Mouse (Mus musculus): ENCODE data around the gene Hmmr. TPM values are rescaled to one million over a fixed set of nuclear protein-coding genes. Genes with fewer than 3 reads are reported as not detected.

Gene Hmmr
- polyA plus RNA-seq, 1 experiment = 0.99 TPM

DNA sequence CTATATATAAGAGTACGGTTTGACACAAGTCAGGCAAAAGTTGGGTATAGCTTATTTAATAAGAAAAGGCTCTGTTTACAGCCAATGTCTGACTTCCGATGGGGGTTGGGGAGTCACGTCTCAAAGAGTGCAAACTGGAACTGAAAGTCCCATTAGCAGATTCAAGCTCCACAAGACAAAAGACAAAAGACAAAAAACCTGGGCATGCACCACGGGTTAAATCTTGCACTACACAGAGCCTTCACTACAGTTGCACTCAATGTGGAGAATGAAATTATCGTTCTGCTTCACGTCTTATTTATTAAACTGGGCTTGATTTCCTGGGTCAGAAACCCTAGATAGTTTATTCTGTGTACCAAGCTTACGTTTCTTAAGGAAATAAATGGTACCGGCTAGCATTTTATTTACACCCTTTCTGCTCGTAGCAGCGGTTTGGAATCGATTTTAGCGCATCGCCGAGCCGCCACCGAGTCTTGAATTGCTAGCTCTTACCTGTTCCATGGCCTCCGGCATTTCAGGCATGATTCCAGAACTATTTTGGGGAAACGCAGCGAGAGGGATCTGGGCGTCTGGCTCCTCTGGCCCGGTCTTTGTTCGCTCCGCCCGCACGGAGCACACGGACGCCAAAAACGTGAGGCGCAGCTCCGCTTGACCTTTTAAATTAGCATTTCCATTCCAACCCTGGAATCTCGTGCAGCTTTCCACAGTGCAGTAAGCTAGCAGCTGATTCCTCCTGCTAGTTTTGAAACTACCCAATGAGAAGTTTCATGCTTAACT lies 38.7 kb downstream of the Hmmr start:
- peak; percentile 42 for DNase-seq (ENCODE audit: low spot score)

DNA sequence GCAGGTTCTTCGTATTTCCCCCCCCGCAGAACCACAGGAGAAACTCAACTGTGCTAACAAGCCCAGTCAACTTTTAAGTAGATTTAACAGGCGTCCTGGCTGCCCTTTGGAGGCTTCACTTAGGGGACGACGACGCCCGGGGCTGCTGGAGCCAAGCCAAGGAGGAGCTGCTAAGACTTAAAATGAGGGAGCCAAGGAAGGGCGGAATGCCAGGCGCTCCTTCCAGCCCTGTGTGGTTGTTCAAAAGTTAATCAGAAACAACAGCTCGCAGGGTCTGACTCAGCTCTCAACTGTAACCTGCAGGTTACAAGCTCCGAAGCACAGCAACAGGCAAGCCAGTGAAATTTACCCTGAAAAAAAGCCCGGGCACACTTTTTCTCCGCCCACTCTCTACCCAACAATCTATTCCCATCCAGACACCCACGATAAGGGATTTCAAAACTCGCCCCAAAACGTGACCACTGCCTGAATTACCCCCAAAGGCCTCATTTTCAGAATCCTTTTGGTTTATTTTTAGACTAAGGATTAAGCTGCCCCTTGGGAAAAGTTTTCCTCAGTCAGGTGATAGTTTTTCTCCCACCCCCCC lies 39.8 kb downstream of the Hmmr start:
- DNase-seq (ENCODE audit: low spot score) = peak; percentile 55

DNA sequence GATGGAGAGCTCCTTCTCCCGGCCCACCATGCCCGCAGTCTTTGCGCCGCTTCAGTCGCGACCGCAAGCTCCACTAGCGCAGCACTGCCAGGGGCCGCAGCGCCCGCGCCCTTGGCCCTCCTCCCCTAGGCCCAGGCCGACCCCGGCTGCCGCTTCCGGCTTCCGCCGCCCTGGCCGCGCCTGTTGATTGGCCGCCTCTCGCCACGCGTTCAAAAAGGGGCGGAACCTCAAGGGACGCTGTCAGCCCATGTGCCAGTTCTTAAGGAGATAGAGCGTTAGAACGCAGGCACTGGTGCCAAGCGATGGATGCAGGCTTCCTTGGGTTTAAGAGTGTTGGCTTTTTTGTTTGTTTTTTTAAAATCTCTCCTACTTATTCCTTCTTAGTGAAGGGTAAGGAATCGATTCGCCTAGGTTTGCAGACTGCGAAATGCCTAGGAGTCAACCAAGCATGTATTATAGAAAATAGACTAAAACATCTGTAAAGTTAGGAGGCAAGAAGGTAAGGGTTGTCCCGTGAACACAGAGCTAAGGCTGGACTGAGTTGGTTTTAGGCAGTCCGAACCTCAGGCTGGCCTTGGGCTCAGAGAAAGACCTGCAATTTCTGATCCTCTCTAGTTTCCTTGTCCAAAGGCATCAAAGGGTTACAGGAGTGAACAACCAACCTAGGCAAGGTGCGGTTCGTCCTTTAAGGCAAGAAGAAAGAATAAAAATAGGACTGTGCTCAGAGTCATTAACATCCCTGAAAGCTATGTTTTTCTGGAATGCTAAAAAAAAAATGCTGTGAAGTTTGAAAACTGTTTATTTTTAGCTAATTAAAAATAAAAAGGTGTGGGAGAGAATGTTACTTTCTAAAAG lies 40.5 kb downstream of the Hmmr start:
- DNase-seq (ENCODE audit: low spot score) = peak; percentile 92

DNA sequence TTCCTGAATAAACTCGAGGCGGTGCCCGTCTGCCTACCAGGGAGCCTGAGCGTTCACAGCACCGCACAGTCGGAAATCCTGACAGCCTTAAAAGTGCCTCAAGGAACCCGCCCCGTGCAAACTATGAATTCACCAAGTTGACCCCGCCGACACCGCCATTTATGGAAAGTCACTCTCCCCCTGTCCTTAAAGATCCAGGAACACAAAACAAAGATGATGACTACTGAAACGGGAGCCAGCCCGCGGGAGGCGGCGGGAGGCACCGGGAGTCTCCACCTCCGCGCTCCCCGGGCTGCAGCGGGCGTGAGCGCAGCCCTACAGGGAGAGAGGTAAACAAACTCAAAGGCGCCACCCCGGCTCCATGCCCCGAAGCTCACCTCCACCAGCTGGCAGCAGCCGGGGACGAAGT lies 41.1 kb downstream of the Hmmr start:
- no peak for DNase-seq (ENCODE audit: low spot score)

DNA sequence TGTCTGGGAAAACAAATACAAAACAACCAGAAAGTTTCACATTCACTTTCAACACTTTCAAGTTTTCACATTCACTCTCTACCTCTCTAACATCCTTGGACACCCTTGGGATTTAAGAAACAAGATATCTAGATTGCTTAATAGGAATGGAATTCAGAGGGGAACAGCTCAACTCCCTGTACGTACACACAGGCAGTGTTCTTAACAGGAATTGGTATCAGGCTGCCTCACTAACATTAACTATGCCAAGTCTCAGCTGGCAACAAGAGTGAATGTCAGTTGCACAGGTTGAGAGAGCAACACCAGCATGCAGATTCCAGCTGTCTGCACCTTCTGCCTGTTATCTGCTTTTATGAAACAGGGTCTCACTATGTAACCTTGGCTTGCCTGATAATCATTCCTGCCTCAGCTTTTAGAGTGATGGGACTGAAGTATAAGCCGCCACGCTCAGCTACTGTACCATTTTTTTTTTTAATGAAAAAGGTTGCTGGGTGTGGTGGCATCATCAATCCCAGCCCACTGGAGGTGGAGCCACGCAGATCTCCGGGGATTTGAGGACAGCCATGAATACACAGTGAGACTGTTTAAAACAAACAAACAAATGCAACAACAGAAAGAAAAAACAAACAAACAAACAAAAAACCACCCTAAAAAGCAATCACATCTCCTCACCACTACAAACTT lies 42.6 kb downstream of the Hmmr start:
- DNase-seq (ENCODE audit: low spot score) = no peak

DNA sequence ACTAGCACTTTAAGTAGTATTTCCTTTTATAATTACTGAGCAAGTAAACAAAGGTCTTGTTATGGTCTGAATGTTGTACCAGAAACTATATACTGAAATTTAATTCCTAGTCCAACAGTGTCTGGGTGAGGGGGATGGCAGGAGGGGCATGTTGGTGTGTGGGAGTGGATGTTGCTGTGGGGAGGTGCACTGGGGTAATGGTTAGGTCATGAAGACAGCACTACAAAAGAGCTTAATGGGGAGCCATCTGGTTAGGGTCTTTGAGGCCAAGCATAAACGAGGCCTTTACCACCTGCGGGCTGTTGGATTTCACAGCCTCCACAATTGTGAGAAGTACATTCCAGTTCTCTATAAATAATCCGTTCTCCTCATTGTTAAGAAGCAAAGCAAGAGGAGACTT lies 49.9 kb downstream of the Hmmr start:
- DNase-seq (ENCODE audit: low spot score) = no peak

DNA sequence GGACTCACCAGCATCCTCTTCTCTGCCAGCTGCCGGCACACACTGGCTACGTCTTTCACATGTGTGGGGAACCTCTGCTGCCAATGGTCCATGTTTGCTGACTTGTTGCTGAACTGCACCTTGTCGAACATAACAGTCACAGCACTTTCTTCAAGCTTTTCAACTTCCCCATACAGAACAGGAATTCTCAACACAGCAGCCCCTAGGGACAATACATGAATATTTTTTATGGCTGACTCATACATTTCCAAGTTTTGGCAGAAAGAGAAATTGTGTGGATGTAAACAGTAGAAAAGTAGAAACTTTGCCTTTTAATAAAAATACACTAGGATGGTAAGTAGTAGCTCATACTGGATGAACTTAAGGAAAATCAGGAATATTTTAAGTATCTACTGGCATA lies 50.8 kb downstream of the Hmmr start:
- DNase-seq (ENCODE audit: low spot score) = no peak

DNA sequence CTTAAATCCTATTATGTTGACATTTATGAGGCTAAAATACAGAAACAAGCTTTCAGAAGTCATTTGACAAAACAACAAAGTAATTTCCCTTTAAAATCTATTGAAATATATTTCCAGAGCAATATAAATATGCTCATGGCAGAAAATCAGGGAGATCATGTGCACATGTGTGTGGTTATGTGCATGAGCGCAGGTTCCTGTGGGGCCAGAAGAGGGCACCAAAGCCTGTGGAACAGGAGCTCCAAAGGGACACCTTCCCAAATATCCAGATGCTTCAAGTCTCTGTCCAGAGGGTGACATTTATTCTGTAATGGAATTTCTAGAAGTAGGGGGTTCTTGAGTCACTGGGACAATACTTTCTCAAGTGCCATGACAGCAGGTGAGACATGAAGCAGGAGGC lies 56.1 kb downstream of the Hmmr start:
- no peak for DNase-seq (ENCODE audit: low spot score)

DNA sequence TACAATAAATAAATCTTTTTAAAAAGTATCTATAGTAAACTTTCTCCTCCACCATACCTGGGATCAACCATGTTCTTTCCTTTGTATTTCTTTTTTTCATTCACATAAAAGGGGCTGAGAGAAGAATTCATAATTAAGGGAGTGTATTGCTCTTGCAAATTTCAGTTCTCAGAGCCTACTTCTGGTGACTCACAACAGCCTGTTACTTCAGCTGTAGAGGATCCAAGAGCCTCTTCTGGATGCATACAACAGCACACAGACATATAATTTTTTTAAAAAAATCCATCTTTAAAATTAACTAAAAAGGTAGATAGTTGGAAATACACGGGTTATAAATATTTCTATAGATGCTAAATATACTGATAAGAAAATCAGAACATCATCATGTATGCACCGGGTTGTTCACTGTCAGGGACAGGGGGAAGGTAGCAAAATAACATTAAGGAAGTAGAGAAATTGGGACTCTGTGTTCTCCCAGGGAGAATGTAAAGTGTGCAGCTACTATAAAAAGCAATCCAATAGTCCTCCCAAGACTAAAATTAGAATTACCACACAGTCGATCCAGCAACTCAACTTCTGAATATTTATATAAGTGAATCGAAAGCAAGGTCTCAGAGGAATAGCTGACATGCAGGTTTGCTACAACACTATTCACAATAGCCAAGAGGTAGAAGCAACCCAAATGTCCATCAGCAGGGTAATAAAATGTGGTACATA lies 58.0 kb downstream of the Hmmr start:
- no peak for DNase-seq (ENCODE audit: low spot score)

Other genes with a start within 250 kb of the Hmmr start
- gene Mat2b, start 38.2 kb downstream of the Hmmr start, polyA plus RNA-seq (2012; rRNA removed) = 93.8 and 101 TPM in 2 replicates
- gene Nudcd2, start 245 bp upstream of the Hmmr start, polyA plus RNA-seq (2012; rRNA removed) = 23.5 and 24.1 TPM in 2 replicates
- 53.0 and 66.9 TPM in 2 replicates for gene Ccng1, start 21.9 kb upstream of the Hmmr start, polyA plus RNA-seq (2012; rRNA removed)